Mouse (Mus musculus) embryonic stem cell, embryonic (primary cell): ENCODE results near the gene 1810037I17Rik.
"Not testable (repeated sequence)": the region's sequence is repeated elsewhere in the genome, so short reads cannot be mapped to it uniquely, and the experiment has no call there.

Experiments
- CTCF ChIA-PET, 4 experiments: fragments of 300-600 bp in 2 of 4; fragments of 350-600 bp in 2 of 4; sonication (Branson Sonifier 250); formaldehyde crosslinking; loops; one replicate each; lab custom pipeline; 2022; ENCODE audit warnings: inconsistent platforms in 2 of 4; lab: Charles Lee
- POLR2A ChIA-PET, 4 experiments: fragments of 300-600 bp in 2 of 4; fragments of 350-600 bp in 2 of 4; sonication (Branson Sonifier 250); formaldehyde crosslinking; loops; one replicate each; lab custom pipeline; 2022; ENCODE audit warnings: antibody characterized with exemption in 4 of 4, inconsistent platforms in 1 of 4; lab: Charles Lee

The 1810037I17Rik gene

GRCm38 (mm10) chr3:122920572-122921435 is 3.2 kb upstream of the 1810037I17Rik start:
- ChIA-PET CTCF (interaction anchor here in 2 of 4 experiments (0.6 to 1.3 kb wide), 3 partner anchors 16 to 238 kb away, joined by 3 to 5 read pairs (median 3); no protein-coding TSS in a partner anchor), POLR2A (interaction anchor here in 3 of 4 experiments (0.6 to 1.8 kb wide), 7 partner anchors 9 to 473 kb away, joined by 3 to 5 read pairs (median 4); no protein-coding TSS in a partner anchor)

GRCm38 (mm10) chr3:122921676-122922527 is 2.1 kb upstream of the 1810037I17Rik start:
- ChIA-PET POLR2A (interaction anchor here in 2 of 4 experiments (0.9 to 1.8 kb wide), 10 partner anchors 9 to 587 kb away, joined by 3 to 5 read pairs (median 4); no protein-coding TSS in a partner anchor), CTCF (interaction anchor here in 1 of 4 experiments (1.3 kb wide), 1 partner anchor 237 kb away, joined by 3 read pairs; no protein-coding TSS in a partner anchor)

- POLR2A ChIA-PET = interaction anchor here in 2 of 4 experiments (0.6 to 1.5 kb wide), 6 partner anchors 11 to 197 kb away, joined by 3 to 9 read pairs (median 3); no protein-coding TSS in a partner anchor
- CTCF ChIA-PET = interaction anchor here in 1 of 4 experiments (0.6 kb wide), 1 partner anchor 260 kb away, joined by 3 read pairs; no protein-coding TSS in a partner anchor
These were observed 856 bp upstream of the 1810037I17Rik start for GRCm38 (mm10) chr3:122923147-122923546.

DNA sequence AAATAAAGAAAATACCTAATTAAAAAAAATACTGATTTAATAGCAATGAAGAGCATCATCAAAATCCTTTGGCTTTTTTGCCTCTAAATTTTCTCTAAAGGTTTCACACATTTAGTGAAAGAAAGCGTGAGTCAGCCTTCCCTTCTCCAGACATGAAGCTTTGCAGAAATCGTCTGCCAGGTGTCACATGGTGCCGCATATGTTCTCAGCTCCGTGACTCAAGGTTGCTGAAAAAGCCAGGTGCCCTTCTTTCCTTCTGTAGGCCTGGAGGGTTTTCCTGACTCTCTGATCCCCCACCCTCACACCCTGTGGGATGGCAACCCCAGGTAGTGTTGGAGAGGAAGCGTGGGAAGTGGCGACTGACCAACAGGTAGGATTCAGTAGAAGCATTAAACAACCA is 5.7 kb downstream of the 1810037I17Rik start:
- CTCF ChIA-PET = no interaction called here
- POLR2A ChIA-PET = interaction anchor here in 1 of 4 experiments (2.5 to 3.0 kb wide), 2 partner anchors 11 to 54 kb away, joined by 12 to 13 read pairs; partner anchors contain the start of gene Usp53

GRCm38 (mm10) chr3:122932466-122932865 is 8.5 kb downstream of the 1810037I17Rik start:
- POLR2A ChIA-PET = interaction anchor here in 1 of 4 experiments (0.5 to 2.5 kb wide), 5 partner anchors 10 to 53 kb away, joined by 3 to 12 read pairs (median 3); partner anchors contain the start of gene Usp53
- CTCF ChIA-PET = no interaction called here

DNA sequence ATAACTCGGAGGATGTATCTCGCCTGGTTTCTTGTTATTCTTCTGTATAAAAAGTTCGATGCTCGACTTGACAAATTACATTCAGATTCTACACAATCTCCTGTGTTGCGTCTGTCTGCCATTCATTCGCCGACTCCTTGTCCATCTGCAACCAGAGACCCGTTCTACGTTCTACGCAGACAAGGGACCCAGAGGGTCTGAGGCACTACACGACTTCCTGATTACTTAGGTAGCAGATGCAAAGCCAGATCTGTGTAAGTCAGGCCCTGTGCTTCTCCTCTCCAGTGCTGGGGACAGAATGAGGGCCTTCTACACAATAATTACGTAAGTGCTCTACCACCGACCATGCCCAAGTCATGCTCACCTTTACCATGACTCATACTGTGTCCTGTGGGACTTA is 13.2 kb downstream of the 1810037I17Rik start:
- POLR2A ChIA-PET = interaction anchor here in 2 of 4 experiments (1.5 to 3.2 kb wide), 6 partner anchors 10 to 49 kb away, joined by 4 to 22 read pairs (median 10); partner anchors contain the start of gene 1810037I17Rik (in 1 of the 2)
- CTCF ChIA-PET = not testable (repeated sequence)

DNA sequence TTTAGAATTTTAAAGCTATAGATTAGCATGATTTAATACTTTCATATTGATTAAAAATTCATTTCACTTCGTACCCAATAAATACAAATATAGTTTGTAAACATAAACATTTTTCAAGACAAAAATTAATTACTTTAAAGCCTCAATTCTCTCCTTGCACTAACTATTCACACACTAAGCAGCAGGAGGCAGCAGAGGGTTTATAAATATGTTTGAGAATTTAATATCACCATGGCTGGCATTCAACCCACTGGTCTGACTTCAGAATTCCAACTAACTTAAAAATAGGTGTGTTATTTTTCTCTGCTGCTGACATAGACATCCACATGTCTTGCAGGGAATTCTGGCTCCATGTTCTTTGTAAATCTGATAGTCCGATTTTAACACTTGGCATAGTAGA is 15.2 kb downstream of the 1810037I17Rik start:
- CTCF ChIA-PET = no interaction called here

GRCm38 (mm10) chr3:122943387-122943890 is 19.4 kb downstream of the 1810037I17Rik start:
- CTCF ChIA-PET = no interaction called here
- POLR2A ChIA-PET = interaction anchor here in 1 of 4 experiments (0.7 to 1.0 kb wide), 3 partner anchors 9 to 17 kb away, joined by 3 read pairs; no protein-coding TSS in a partner anchor

More for the DNA sequence above, 15.2 kb downstream of the 1810037I17Rik start:
- POLR2A ChIA-PET = interaction anchor here in 2 of 4 experiments (0.9 to 4.5 kb wide), 8 partner anchors 9 to 173 kb away, joined by 3 to 19 read pairs (median 5); partner anchors contain the start of gene Usp53 (in 1 of the 2)

DNA sequence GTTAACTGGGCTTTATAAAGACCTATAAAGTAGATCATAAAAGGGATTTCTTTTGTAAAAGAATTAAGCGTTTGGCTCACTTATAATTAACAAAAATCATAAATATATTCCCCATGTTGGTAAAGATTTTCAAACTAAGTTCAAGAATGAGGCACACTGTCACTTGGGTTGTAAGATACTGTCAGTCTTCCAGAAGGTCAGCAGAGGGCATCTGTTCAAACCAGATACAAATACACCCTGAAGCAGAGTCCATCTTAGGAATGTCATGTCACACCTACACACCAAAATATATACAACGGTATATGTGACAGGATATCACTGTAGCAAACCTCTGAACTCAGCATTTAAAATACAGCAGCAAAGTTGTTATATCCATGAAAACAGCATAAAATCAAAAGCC is 26.1 kb downstream of the 1810037I17Rik start:
- POLR2A ChIA-PET = interaction anchor here in 1 of 4 experiments (1.2 kb wide), 1 partner anchor 9 kb away, joined by 4 read pairs; no protein-coding TSS in a partner anchor
- CTCF ChIA-PET = no interaction called here

- ChIA-PET POLR2A (interaction anchor here in 1 of 4 experiments (1.0 kb wide), 1 partner anchor 38 kb away, joined by 3 read pairs; no protein-coding TSS in a partner anchor), CTCF (no interaction called here)
These were observed 40.3 kb downstream of the 1810037I17Rik start for GRCm38 (mm10) chr3:122964301-122964700.

DNA sequence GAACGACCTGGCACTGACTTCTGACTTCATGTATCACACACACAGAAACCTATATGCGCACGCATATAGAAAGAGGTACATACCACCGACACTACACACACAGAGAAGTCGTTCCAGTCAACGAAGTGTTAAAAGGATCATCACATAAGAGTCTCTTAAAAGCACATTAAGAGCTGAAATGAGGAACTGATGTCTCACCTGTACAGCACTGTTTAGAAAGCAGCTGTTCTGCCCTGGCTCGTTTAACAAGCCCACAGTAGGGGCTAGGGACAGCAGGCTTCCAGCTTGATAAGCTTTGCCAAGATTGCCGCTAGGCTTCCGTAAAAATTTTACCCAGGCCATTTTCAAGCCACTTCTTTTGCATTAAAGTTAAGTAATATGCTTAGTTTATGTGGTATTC is 44.4 kb downstream of the 1810037I17Rik start:
- CTCF ChIA-PET = interaction anchor here in 1 of 4 experiments (0.9 kb wide), 1 partner anchor 45 kb away, joined by 3 read pairs; the partner anchor contains the start of gene 1810037I17Rik
- POLR2A ChIA-PET = interaction anchor here in 2 of 4 experiments (0.8 to 10.2 kb wide), 7 partner anchors 8 to 46 kb away, joined by 3 to 108 read pairs (median 4); partner anchors contain the start of gene Usp53 (in 1 of the 2)

DNA sequence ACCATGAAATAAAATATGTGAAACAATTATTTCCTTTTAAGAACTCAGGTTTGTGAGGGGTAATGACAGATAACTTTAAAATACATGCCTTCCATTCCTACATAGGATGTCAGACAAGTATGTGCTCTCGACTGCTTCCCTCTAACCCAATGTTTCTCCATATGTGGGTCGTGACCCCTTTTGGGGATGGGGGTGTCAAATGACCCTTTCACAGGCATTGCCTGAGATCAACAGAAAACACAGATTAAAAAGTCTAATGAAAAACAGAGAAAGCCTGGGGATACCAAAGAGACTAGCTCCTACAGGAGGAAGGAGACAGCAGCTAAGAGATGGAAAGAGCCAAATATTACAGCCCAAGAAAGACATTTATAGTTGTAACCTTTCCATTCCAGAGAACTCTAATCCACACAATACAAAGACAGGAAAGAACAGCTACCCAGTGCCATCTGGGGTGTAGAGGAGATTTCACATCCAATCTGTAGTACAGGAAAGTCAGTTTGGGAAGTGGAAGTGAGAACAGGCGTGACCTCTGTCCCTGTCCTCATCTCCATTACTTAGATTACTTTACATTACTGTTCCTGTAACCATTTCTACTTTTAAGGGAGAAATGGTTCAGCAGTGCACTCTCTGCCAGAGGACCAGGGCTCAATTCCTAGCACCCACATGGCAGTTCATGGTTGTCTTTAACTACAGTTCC is 48.3 kb downstream of the 1810037I17Rik start:
- POLR2A ChIA-PET = interaction anchor here in 1 of 4 experiments (0.5 to 10.2 kb wide), 2 partner anchors 11 to 18 kb away, joined by 3 to 108 read pairs; partner anchors contain the start of gene Usp53
- CTCF ChIA-PET = no interaction called here

GRCm38 (mm10) chr3:122974833-122975232 is 50.8 kb downstream of the 1810037I17Rik start:
- CTCF ChIA-PET = interaction anchor here in 1 of 4 experiments (0.9 kb wide), 1 partner anchor 70 kb away, joined by 8 read pairs; no protein-coding TSS in a partner anchor
- POLR2A ChIA-PET = interaction anchor here in 3 of 4 experiments (0.9 to 10.2 kb wide), 8 partner anchors 8 to 48 kb away, joined by 4 to 108 read pairs (median 5); partner anchors contain the start of gene Usp53 (in 3 of the 3)

DNA sequence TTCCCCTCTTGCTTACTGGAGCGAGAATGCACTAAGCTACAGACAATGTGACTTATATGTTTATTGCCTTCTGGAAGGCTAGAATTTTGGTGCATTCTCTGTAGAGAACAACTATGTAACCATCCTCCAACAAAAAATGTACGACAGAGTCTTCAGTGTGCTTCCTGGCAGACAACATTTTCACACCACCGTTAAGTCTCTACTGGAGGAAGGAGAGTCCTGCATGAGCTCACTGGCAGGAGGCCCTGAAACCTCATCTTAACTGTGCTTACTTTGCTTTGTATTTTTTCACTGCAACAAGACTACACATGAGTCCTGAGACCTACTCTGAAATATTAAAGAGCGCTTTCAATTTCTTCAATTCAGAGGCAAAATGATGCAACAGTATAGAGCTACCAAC is 51.4 kb downstream of the 1810037I17Rik start:
- ChIA-PET CTCF (interaction anchor here in 1 of 4 experiments (0.6 to 0.9 kb wide), 2 partner anchors 71 to 478 kb away, joined by 4 to 8 read pairs; no protein-coding TSS in a partner anchor), POLR2A (interaction anchor here in 3 of 4 experiments (0.9 to 10.2 kb wide), 12 partner anchors 8 to 53 kb away, joined by 3 to 108 read pairs (median 4); partner anchors contain the start of gene Usp53 (in 3 of the 3))
